Mouse (Mus musculus) hematopoietic stem cell, adult 5-6 weeks (primary cell): Measurements from ENCODE around the gene Higd1a. TPM values are rescaled to one million over a fixed set of nuclear protein-coding genes. Genes with fewer than 3 reads are reported as not detected.

Experiments used
- ATAC-seq, 2 experiments: fragments of 125-278 bp in 1 of 2; replicated peaks in 1 of 2; 2 replicates each; pipeline ENCODE4 v1.8.0; 2016 to 2017; ENCODE audit warnings: inconsistent platforms in 2 of 2, mild to moderate bottlenecking in 2 of 2, moderate number of reproducible peaks in 2 of 2, low read depth in 1 of 2, moderate TSS enrichment in 1 of 2; ENCODE audit not compliant: low FRiP score in 2 of 2, poor library complexity in 2 of 2, severe bottlenecking in 2 of 2, insufficient read depth in 1 of 2, low TSS enrichment in 1 of 2
- total RNA-seq: library from RNA; stranded (forward); fragments of 172-1452, 232-1000 nt; gene quantifications from 2 replicates; pipeline ENCODE4 v1.2.3, GENCODE M21; 2017

The Higd1a gene
- total RNA-seq, 1 experiment from 2014 or later, result 26.9 TPM

DNA sequence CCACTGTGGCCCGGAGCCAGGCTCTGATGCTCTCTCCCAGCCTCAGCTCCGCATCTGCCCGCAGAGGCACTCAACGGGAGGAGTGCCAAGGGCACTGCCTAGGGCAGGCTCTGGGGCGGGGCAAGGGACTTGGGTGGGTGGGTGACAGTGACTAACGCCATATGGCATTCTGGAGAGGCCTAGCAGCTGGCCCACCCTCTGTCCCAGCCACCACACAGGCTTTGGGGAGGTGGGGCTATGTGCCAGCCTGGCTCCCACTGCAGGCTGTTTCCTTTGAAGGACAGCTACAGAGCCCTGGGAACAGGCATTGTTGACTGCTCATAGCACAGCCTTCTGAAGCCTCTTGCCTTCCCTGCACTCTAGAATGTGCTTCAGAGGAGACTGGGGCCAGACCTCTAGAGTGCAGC lies 35.6 kb downstream of the Higd1a start:
- ATAC-seq, result no peak

DNA sequence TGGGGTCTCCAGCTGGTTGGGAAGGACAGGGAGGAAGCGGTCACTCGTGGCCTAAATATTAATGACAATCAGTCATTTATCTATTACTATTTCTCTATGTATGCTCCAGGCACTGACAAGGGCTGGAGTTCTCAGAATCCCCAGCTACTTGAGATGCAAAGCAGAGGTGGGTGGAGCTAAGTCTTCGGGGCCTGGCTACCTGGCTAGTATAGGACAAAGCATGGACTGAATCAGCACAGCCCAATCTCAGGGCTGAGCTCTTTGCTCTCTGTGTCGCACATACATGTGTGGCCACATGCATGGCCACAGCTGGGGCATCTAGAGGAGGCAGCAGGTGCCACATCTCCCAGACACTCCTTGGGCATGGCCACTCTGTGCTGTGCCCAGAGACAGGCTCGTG lies 37.4 kb downstream of the Higd1a start:
- no peak for ATAC-seq

GRCm38 (mm10) chr9:121819771-121820471 lies 38.2 kb downstream of the Higd1a start:
- ATAC-seq, result no peak

DNA sequence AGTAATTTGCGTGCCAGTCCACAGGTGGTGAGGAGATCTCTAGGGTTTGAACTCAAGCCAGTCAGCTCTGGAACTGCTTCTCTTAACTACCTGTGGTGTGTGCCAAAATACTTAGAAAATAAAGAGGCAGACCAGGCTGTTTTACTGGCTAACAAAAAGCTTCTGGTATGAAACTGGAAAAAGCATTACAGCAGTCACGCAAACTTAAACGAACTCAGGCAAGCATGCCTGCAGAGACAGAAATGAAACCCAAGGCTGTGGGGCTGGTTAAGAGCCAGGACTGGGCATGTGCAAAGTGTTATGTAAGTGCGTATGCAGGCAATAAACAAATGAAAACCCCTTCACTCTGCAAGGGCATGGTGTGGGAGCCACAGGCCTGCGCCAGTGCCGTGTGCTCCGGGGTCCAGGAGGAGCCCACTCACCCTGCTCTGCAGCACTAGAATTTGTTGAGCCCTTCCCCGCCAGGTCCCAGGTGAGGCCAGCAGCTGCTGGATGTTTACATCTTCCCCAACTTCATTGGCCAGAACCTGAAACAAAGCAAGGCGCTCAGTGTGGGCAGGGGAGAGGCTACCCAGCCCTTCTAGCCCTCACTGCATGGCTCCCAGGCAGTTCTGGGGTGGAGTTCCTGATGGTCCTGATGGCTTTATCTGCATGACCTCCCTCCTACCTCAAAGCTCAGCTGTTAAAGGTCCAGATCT lies 38.9 kb downstream of the Higd1a start:
- no peak for ATAC-seq

DNA sequence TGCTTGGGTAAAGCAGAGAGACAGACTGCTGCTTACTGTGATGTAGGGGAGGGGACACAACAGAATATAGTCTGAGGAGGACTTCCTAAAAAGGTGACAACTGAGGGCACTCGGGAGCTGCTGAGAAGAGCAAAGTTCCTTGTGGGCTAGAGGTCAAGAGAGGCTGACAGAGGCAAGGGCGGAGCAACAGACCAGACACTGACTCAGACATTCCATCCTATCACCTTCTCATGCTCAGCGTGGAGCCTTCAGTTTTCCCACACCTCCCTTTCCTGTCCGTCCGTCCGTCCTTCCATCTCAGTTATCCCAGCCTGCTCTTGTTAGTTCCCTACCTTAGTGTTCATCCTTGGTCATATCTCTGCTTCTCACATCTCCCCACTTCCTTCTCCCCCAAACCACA lies 43.0 kb downstream of the Higd1a start:
- no peak for ATAC-seq

DNA sequence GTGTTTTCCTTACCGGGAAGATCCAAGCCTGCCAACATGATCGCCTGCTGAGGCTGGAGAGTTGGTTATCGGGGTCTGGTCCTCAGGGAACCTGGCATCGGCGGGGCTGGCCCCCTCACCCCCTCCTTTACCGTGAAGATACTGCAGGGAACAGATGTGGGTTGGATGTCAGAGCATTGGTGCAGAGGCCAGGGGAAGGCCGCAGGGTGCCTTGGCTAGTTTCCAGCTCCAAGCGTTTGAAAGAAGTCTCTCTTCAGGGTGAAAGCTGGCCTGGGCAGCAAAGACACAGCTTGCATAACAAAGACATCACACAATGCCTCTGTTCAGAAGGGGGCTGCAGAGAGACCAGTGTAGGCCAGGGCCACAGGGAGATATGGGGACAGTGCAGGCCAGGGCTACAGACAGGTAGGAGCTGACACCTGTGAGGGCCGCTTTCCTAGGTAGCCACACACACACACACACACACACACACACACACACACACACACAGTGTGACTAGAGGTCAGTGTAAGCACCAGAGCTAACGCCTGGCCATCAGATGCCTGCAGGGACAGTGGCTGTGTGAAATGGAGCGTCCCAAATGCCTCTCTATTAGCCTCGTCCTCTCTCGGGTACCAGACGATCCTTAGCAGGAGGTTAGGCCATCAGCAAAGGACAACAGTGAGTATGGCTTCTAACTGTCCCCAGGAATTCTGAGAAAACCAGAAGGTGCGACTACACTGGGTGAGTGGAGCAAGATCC lies 47.9 kb downstream of the Higd1a start:
- ATAC-seq, result no peak

- no peak for ATAC-seq
These were observed 49.7 kb downstream of the Higd1a start for GRCm38 (mm10) chr9:121808511-121808910.

DNA sequence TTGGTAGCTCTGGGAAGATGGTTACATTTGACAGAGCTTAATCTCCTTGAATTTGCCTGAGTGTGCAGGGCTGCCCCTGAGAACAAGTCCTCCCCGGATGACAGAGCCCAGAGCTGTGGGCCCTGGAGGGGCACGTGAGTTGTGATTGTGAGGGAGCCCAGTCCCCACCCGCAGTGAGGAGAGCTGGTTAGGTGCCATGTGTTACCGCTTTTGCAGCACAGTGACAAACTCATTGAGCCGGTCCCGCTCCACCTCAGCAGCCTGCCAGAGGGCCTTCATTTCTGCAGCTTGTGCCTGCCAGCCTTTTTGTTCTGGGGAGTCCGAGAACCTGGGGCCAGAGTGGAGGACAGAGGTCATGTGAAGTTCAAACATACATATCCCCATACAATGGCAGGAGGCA lies 50.2 kb downstream of the Higd1a start:
- ATAC-seq, result no peak

- no peak for ATAC-seq
These were observed 50.6 kb downstream of the Higd1a start for GRCm38 (mm10) chr9:121807546-121807945.

- peak in 1 of 2 experiments; percentile 4; a peak in 2 of 4 replicates for ATAC-seq
These were observed 55.4 kb downstream of the Higd1a start for GRCm38 (mm10) chr9:121802747-121803146.

GRCm38 (mm10) chr9:121798887-121799520 lies 59.2 kb downstream of the Higd1a start:
- ATAC-seq, result no peak

Other genes with a start within 250 kb of the Higd1a start
- not detected in 2 replicates for gene Lyzl4, start 216.3 kb downstream of the Higd1a start, total RNA-seq
- 0.25 and 0.45 TPM in 2 replicates for gene Vipr1, start 215.6 kb downstream of the Higd1a start, total RNA-seq
- gene Sec22c, start 152.9 kb downstream of the Higd1a start, total RNA-seq, result 4.3 and 4.4 TPM in 2 replicates
- gene Ss18l2, start 148.0 kb downstream of the Higd1a start, total RNA-seq, result 27.1 and 30.0 TPM in 2 replicates
- gene Nktr, start 139.2 kb downstream of the Higd1a start, total RNA-seq, result 155 and 156 TPM in 2 replicates
- 2.8 and 3.0 TPM in 2 replicates for gene Zfp651, start 99.0 kb downstream of the Higd1a start, total RNA-seq
- not detected in 2 replicates for gene Klhl40, start 80.8 kb downstream of the Higd1a start, total RNA-seq
- not detected in 2 replicates for gene Hhatl, start 65.9 kb downstream of the Higd1a start, total RNA-seq
- 0.50 TPM in 1 of 2 replicates, not detected in the other for gene Ccdc13, start 18.9 kb downstream of the Higd1a start, total RNA-seq
- not detected in 2 replicates for gene Ackr2, start 40.0 kb upstream of the Higd1a start, total RNA-seq
- not detected in 2 replicates for gene Cyp8b1, start 57.9 kb upstream of the Higd1a start, total RNA-seq
- 0.38 TPM in 1 of 2 replicates, not detected in the other for gene Fam198a, start 92.6 kb upstream of the Higd1a start, total RNA-seq
- gene Pomgnt2, start 138.7 kb upstream of the Higd1a start, total RNA-seq, result 10.9 and 17.5 TPM in 2 replicates